Mouse (Mus musculus): ENCODE measurements around the gene Cd93.

DNA sequence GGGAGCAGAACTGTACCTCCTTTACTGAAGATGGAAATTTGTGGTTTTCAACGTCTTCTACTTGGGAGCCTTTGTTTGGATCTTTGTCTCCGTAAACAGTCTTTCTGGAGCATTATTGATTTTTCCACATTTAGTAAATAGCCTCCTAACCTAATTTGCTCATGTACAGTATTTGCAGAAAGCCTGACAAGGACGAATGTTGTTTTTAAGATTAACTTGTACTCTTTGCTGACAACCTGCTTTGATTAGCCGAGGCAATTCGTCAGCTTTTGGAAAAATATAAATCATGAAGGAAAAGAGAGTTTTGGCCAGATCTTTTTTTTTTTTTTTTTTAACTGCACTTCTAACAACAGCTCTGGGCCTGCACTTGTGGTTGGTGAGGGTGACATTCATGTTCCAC is 7.3 kb upstream of the Cd93 start:
- TF ChIP-seq MAX (IDR thresholded peaks at IDR 0.05; ENCODE audit: low read depth) (no peak), POLR2A (IDR thresholded peaks at IDR 0.05; ENCODE audit: insufficient read length, low read depth) (no peak), MYOD1 (IDR thresholded peaks at IDR 0.05; ENCODE audit: control insufficient read depth in 1 of 3, insufficient read length in 2 of 3, low read depth in 2 of 3) (no peak), E2F4 (IDR thresholded peaks at IDR 0.05; ENCODE audit: insufficient read depth) (no peak), USF1 (IDR thresholded peaks at IDR 0.05; ENCODE audit: low read depth) (no peak), CEBPB (IDR thresholded peaks at IDR 0.05; ENCODE audit: insufficient read depth, poor library complexity, severe bottlenecking) (no peak), TCF12 (IDR thresholded peaks at IDR 0.05; ENCODE audit: insufficient read depth, poor library complexity, severe bottlenecking) (no peak), REST (IDR thresholded peaks at IDR 0.05; ENCODE audit: insufficient read depth, insufficient read length) (no peak)

Data from myocyte (in vitro differentiated cells).